Mouse (Mus musculus) small intestine, adult 2 months (tissue): ENCODE measurements around the gene Gli3. TPM values are rescaled to one million over a fixed set of nuclear protein-coding genes. Genes with fewer than 3 reads are reported as not detected.

Experiments used
- H3K27ac ChIP-seq: fragments of 200-500 bp; 2 replicates; pipeline ENCODE4 v1.5.1; 2012; ENCODE audit warnings: low read depth, low read length, control low read depth, inconsistent platforms; ENCODE audit not compliant: insufficient read depth
- H3K27me3 ChIP-seq: fragments of 200-500 bp; 2 replicates; pipeline ENCODE4 v1.6.1; 2012; ENCODE audit warnings: mild to moderate bottlenecking, moderate library complexity, low read length, inconsistent platforms; ENCODE audit not compliant: control insufficient read depth, insufficient read depth
- H3K36me3 ChIP-seq: fragments of 200-500 bp; 2 replicates; pipeline ENCODE4 v1.6.1; 2012; ENCODE audit warnings: mild to moderate bottlenecking, low read length, control low read depth, inconsistent platforms; ENCODE audit not compliant: control insufficient read depth, insufficient read depth
- H3K4me1 ChIP-seq: fragments of 200-500 bp; 2 replicates; pipeline ENCODE4 v1.6.1; 2012; ENCODE audit warnings: low read length, inconsistent platforms, mixed read lengths; ENCODE audit not compliant: control insufficient read depth, insufficient read depth, insufficient read length
- H3K4me3 ChIP-seq: fragments of 200-500 bp; 2 replicates; pipeline ENCODE4 v1.5.1; 2012; ENCODE audit warnings: low read depth, mild to moderate bottlenecking, control low read depth, inconsistent platforms, low read length, moderate library complexity
- CTCF ChIP-seq: fragments of 200-500 bp; IDR thresholded peaks from 2 replicates; pipeline ENCODE4 v1.5.1; 2012; ENCODE audit warnings: low read depth, mild to moderate bottlenecking, control low read depth, inconsistent platforms, low read length, moderate library complexity, mixed read lengths; ENCODE audit not compliant: insufficient replicate concordance, insufficient read length; ENCODE audit errors: extremely low read depth
- POLR2A ChIP-seq: fragments of 200-500 bp; IDR thresholded peaks from 2 replicates; pipeline ENCODE4 v1.6.1; 2012; ENCODE audit warnings: low read depth, mild to moderate bottlenecking, control low read depth, inconsistent platforms, low read length, moderate library complexity
- WGBS: fragments of 180-500 bp; shearing (Covaris S2); methylation state at CpG from one replicate; pipeline ENCODE4 v1.1.7; 2018; 5-methylcytosine and 5-hydroxymethylcytosine counted together
- polyA plus RNA-seq: library from polyadenylated mRNA; depleted of rRNA; stranded (reverse); fragments of >200 nt; gene quantifications from 2 replicates; pipeline ENCODE4 v1.2.3, GENCODE M21; 2012; rRNA removed

The Gli3 gene
- 0.96 and 1.1 TPM in 2 replicates for polyA plus RNA-seq

- whole genome bisulfite sequencing: 3% methylated on average over 65 of the region's 76 CpGs
- 0 out of 2 replicates have a peak within 1 kb of the TSS, but pooled peaks have one; percentile 24 for H3K27ac ChIP-seq
- peak within 1 kb of the TSS; percentile 65 for H3K4me3 ChIP-seq
- H3K36me3 ChIP-seq: no peaks in the 10 kb centered on the region
- TF ChIP-seq POLR2A (no peak), CTCF (no peak)
- H3K4me1 ChIP-seq: no peaks in the 10 kb centered on the region
- H3K27me3 ChIP-seq: peaks cover 2% of the 10 kb centered on the region; the same call in 1 of the 2 replicates
Measured at GRCm38 (mm10) chr13:15462830-15463491, at the start of gene Gli3. Gli3 (plus strand) TSS chr13:15463235.

- no peak overlapping the region for H3K27ac ChIP-seq
- TF ChIP-seq CTCF (no peak), POLR2A (no peak)
- no peaks in the 10 kb centered on the region for H3K4me1 ChIP-seq
- no peak overlapping the region for H3K4me3 ChIP-seq
- no peaks in the 10 kb centered on the region; the same call in 1 of the 2 replicates for H3K27me3 ChIP-seq
- H3K36me3 ChIP-seq: no peaks in the 10 kb centered on the region
- WGBS: 60% methylated on average over 10 of the region's 10 CpGs
Measured at GRCm38 (mm10) chr13:15421182-15421750, 41.8 kb upstream of the Gli3 start.

GRCm38 (mm10) chr13:15442002-15442401 lies 21.0 kb upstream of the Gli3 start:
- no peaks in the 10 kb centered on the region for H3K36me3 ChIP-seq
- TF ChIP-seq POLR2A (no peak), CTCF (no peak)
- H3K27me3 ChIP-seq: no peaks in the 10 kb centered on the region
- no peaks in the 10 kb centered on the region for H3K4me1 ChIP-seq
- H3K4me3 ChIP-seq: no peak overlapping the region
- 65% methylated on average over 4 of the region's 4 CpGs for WGBS
- H3K27ac ChIP-seq: no peak overlapping the region

- no peak overlapping the region for H3K4me3 ChIP-seq
- no peaks in the 10 kb centered on the region for H3K36me3 ChIP-seq
- no peak for TF ChIP-seq CTCF
- TF ChIP-seq POLR2A: no peak
- no peaks in the 10 kb centered on the region for H3K27me3 ChIP-seq
- WGBS: 67% methylated on average over 4 of the region's 4 CpGs
- no peak overlapping the region for H3K27ac ChIP-seq
- H3K4me1 ChIP-seq: no peaks in the 10 kb centered on the region
Measured at GRCm38 (mm10) chr13:15444312-15444711, 18.7 kb upstream of the Gli3 start.

GRCm38 (mm10) chr13:15445591-15445990 lies 17.4 kb upstream of the Gli3 start:
- 88% methylated on average over 2 of the region's 2 CpGs for WGBS
- H3K27me3 ChIP-seq: no peaks in the 10 kb centered on the region

GRCm38 (mm10) chr13:15446004-15446403 lies 17.0 kb upstream of the Gli3 start:
- Histone ChIP-seq H3K4me3 (no peak overlapping the region), H3K27me3 (no peaks in the 10 kb centered on the region), H3K36me3 (no peaks in the 10 kb centered on the region), H3K4me1 (no peaks in the 10 kb centered on the region), H3K27ac (no peak overlapping the region)
- WGBS: 78% methylated on average over 8 of the region's 8 CpGs
- TF ChIP-seq CTCF: no peak
- no peak for TF ChIP-seq POLR2A

More at GRCm38 (mm10) chr13:15445591-15445990, 17.4 kb upstream of the Gli3 start:
- Histone ChIP-seq H3K4me3 (no peak overlapping the region), H3K4me1 (no peaks in the 10 kb centered on the region), H3K27ac (no peak overlapping the region), H3K36me3 (no peaks in the 10 kb centered on the region)
- TF ChIP-seq POLR2A (no peak), CTCF (no peak)

- H3K36me3 ChIP-seq: no peaks in the 10 kb centered on the region
- H3K27me3 ChIP-seq: no peaks in the 10 kb centered on the region
- H3K27ac ChIP-seq: no peak overlapping the region
- H3K4me1 ChIP-seq: no peaks in the 10 kb centered on the region
- 68% methylated on average over 7 of the region's 7 CpGs for WGBS
- TF ChIP-seq POLR2A (no peak), CTCF (no peak)
- H3K4me3 ChIP-seq: no peak overlapping the region
Measured at GRCm38 (mm10) chr13:15446782-15447564, 16.1 kb upstream of the Gli3 start.
